Mouse (Mus musculus) heart, postnatal 0 days (tissue): ENCODE results near the gene Cep112.

ENCODE experiments used
- CTCF ChIP-seq: IDR thresholded peaks from 2 replicates; pipeline ENCODE4 v1.5.1; 2016; ENCODE audit warnings: antibody characterized with exemption, control low read depth, low read depth
- EP300 ChIP-seq: IDR thresholded peaks from 2 replicates; pipeline ENCODE4 v1.6.1; 2016; ENCODE audit warnings: antibody characterized with exemption, low read depth

DNA sequence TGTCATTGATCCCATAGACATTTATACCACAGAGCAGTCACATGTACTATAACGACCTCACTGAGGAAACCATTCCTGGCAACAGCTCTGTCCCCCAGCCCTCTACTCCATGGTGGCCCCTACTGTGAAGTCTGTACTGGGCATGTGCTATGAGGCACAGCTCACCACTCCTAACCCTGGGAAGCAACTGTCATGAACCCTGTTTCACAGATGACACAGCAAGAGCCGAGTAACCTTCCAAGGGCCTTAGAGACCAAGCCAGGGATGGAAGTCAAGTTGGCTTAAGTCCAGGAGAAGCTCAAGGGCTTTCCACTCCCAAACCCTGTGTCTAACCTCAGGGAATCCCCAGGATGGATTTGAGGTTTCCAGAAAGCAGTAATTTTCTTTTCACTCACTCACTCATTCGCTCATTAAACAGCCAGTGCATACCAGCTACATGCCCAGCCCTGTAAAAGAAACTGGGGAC lies 433.4 kb downstream of the Cep112 start:
- no peak for TF ChIP-seq EP300
- TF ChIP-seq CTCF: no peak
